Mouse (Mus musculus) kidney, embryonic 14.5 days (tissue): ENCODE measurements around the gene Ncor2. TPM values are rescaled to one million over a fixed set of nuclear protein-coding genes. Genes with fewer than 3 reads are reported as not detected.

Experiments used
- ATAC-seq: fragments of 200-750 bp; cut with Nextera tagmentation; 2 replicates; pipeline ENCODE4 v1.8.0; 2017; ENCODE audit warnings: moderate number of reproducible peaks, mild to moderate bottlenecking, moderate TSS enrichment, moderate library complexity; ENCODE audit not compliant: low FRiP score, low TSS enrichment
- H3K27ac ChIP-seq: fragments of 300-500 bp; sonication (generic); 2 replicates; pipeline ENCODE4 v1.5.1; 2014; ENCODE audit warnings: low read depth, mild to moderate bottlenecking, low read length, moderate library complexity, mixed read lengths
- H3K27me3 ChIP-seq: fragments of 300-500 bp; sonication (generic); 2 replicates; pipeline ENCODE4 v1.6.1; 2014; ENCODE audit warnings: mild to moderate bottlenecking, low read length; ENCODE audit not compliant: control insufficient read depth, insufficient read depth
- H3K36me3 ChIP-seq: fragments of 300-500 bp; sonication (generic); 2 replicates; pipeline ENCODE4 v1.6.1; 2014; ENCODE audit warnings: low read length, mixed read lengths; ENCODE audit not compliant: control insufficient read depth, insufficient read depth
- H3K4me1 ChIP-seq: fragments of 300-500 bp; sonication (generic); 2 replicates; pipeline ENCODE4 v1.6.1; 2014; ENCODE audit warnings: low read length, mixed read lengths; ENCODE audit not compliant: control insufficient read depth, insufficient read depth
- H3K4me2 ChIP-seq: fragments of 300-500 bp; sonication (generic); replicated peaks from 2 replicates; pipeline ENCODE4 v1.6.1; 2014; ENCODE audit warnings: low read depth, mild to moderate bottlenecking, low read length
- H3K4me3 ChIP-seq: fragments of 300-500 bp; sonication (generic); 2 replicates; pipeline ENCODE4 v1.5.1; 2014; ENCODE audit warnings: mild to moderate bottlenecking, low read length
- H3K9ac ChIP-seq: fragments of 300-500 bp; sonication (generic); 2 replicates; pipeline ENCODE4 v1.6.1; 2014; ENCODE audit warnings: low read depth, mild to moderate bottlenecking, low read length, moderate library complexity
- H3K9me3 ChIP-seq: fragments of 300-500 bp; sonication (generic); 2 replicates; pipeline ENCODE4 v1.6.1; 2016; ENCODE audit warnings: low read length; ENCODE audit not compliant: control insufficient read depth
- WGBS: fragments of 180-500 bp; shearing (Covaris S2); extraction: QIAGEN DNeasy Blood & Tissue Kit; methylation state at CpG from one replicate; pipeline ENCODE4 v1.1.7; 2014; 5-methylcytosine and 5-hydroxymethylcytosine counted together
- polyA plus RNA-seq: library from polyadenylated mRNA; unstranded; fragments of >200 nt; fragmentation: Nextera tagmentation; extraction: Ambion mirVana; gene quantifications from 2 replicates; pipeline ENCODE4 v1.2.1, GENCODE M21; 2014

Gene Ncor2
- polyA plus RNA-seq, 1 experiment from 2014 or later = 34.6 TPM

- Histone ChIP-seq H3K27me3 (no peaks in the 10 kb centered on the region), H3K4me2 (no peak overlapping the region), H3K4me3 (no peak overlapping the region), H3K9ac (0 out of 2 replicates have a peak overlapping the region, but pooled peaks have one; percentile 7), H3K36me3 (peaks cover 5% of the 10 kb centered on the region; the same call in 1 of the 2 replicates), H3K9me3 (no peaks in the 10 kb centered on the region), H3K27ac (peak overlapping the region; percentile 73), H3K4me1 (peaks cover 81% of the 10 kb centered on the region)
- 87% methylated on average over 14 of the region's 14 CpGs for WGBS
- ATAC-seq = no peak
These were observed 13.0 kb downstream of the Ncor2 start for GRCm38 (mm10) chr5:125165993-125166392.

- Histone ChIP-seq H3K4me2 (no peak overlapping the region), H3K27me3 (no peaks in the 10 kb centered on the region), H3K9ac (no peak overlapping the region; the same call in 1 of the 2 replicates), H3K4me3 (no peak overlapping the region), H3K27ac (peak overlapping the region; percentile 73; the same call in 1 of the 2 replicates), H3K36me3 (peaks cover 6% of the 10 kb centered on the region; the same call in 1 of the 2 replicates), H3K4me1 (peaks cover 79% of the 10 kb centered on the region), H3K9me3 (no peaks in the 10 kb centered on the region)
- ATAC-seq = peak; percentile 55; the same call in 1 of the 2 replicates
- WGBS = 9% methylated on average over 12 of the region's 12 CpGs
These were observed 14.4 kb downstream of the Ncor2 start for GRCm38 (mm10) chr5:125164465-125165167.

GRCm38 (mm10) chr5:125163441-125164050 is 15.5 kb downstream of the Ncor2 start:
- Histone ChIP-seq H3K4me3 (no peak overlapping the region), H3K27me3 (no peaks in the 10 kb centered on the region), H3K27ac (no peak overlapping the region), H3K36me3 (peaks cover 6% of the 10 kb centered on the region; the same call in 1 of the 2 replicates), H3K9ac (no peak overlapping the region), H3K4me1 (peaks cover 79% of the 10 kb centered on the region), H3K4me2 (no peak overlapping the region), H3K9me3 (no peaks in the 10 kb centered on the region)
- WGBS = 35% methylated on average over 8 of the region's 8 CpGs
- no peak for ATAC-seq

- no peak overlapping the region for H3K9ac ChIP-seq
- H3K4me2 ChIP-seq = no peak overlapping the region
- H3K4me3 ChIP-seq = no peak overlapping the region
- H3K27ac ChIP-seq = no peak overlapping the region
- no peak for ATAC-seq
- H3K9me3 ChIP-seq = no peaks in the 10 kb centered on the region
- H3K4me1 ChIP-seq = peaks cover 87% of the 10 kb centered on the region
- WGBS = 100% methylated on average over 1 of the region's 3 CpGs
- no peaks in the 10 kb centered on the region for H3K27me3 ChIP-seq
- peaks cover 6% of the 10 kb centered on the region; the same call in 1 of the 2 replicates for H3K36me3 ChIP-seq
These were observed 16.6 kb downstream of the Ncor2 start for GRCm38 (mm10) chr5:125162461-125162860.

GRCm38 (mm10) chr5:125159804-125160405 is 19.1 kb downstream of the Ncor2 start:
- H3K27me3 ChIP-seq = no peaks in the 10 kb centered on the region
- no peak overlapping the region for H3K9ac ChIP-seq
- H3K9me3 ChIP-seq = no peaks in the 10 kb centered on the region
- peak overlapping the region; percentile 84 for H3K27ac ChIP-seq
- H3K36me3 ChIP-seq = peaks cover 6% of the 10 kb centered on the region; the same call in 1 of the 2 replicates
- no peak overlapping the region for H3K4me3 ChIP-seq
- WGBS = 30% methylated on average over 14 of the region's 14 CpGs
- no peak overlapping the region for H3K4me2 ChIP-seq
- ATAC-seq = no peak
- H3K4me1 ChIP-seq = peaks cover 86% of the 10 kb centered on the region

GRCm38 (mm10) chr5:125159293-125159692 is 19.7 kb downstream of the Ncor2 start:
- WGBS = 5% methylated on average over 12 of the region's 12 CpGs
- Histone ChIP-seq H3K9me3 (no peaks in the 10 kb centered on the region), H3K36me3 (peaks cover 6% of the 10 kb centered on the region; the same call in 1 of the 2 replicates), H3K27me3 (no peaks in the 10 kb centered on the region), H3K9ac (no peak overlapping the region; the same call in 1 of the 2 replicates), H3K4me1 (peaks cover 84% of the 10 kb centered on the region), H3K27ac (peak overlapping the region; percentile 84), H3K4me3 (no peak overlapping the region), H3K4me2 (peak overlapping the region; percentile 30)
- ATAC-seq = peak; percentile 66

- Histone ChIP-seq H3K4me3 (no peak overlapping the region), H3K9ac (peak overlapping the region; percentile 13; the same call in 1 of the 2 replicates), H3K27ac (peak overlapping the region; percentile 84), H3K9me3 (no peaks in the 10 kb centered on the region), H3K27me3 (no peaks in the 10 kb centered on the region), H3K4me1 (peaks cover 84% of the 10 kb centered on the region), H3K4me2 (peak overlapping the region; percentile 30), H3K36me3 (peaks cover 6% of the 10 kb centered on the region; the same call in 1 of the 2 replicates)
- 10% methylated on average over 21 of the region's 21 CpGs for WGBS
- ATAC-seq = peak; percentile 30
These were observed 20.6 kb downstream of the Ncor2 start for GRCm38 (mm10) chr5:125158232-125158961.

- H3K27ac ChIP-seq = peak overlapping the region; percentile 4; the same call in 1 of the 2 replicates
- H3K9me3 ChIP-seq = no peaks in the 10 kb centered on the region
- H3K4me2 ChIP-seq = no peak overlapping the region
- no peaks in the 10 kb centered on the region for H3K27me3 ChIP-seq
- H3K36me3 ChIP-seq = peaks cover 6% of the 10 kb centered on the region; the same call in 1 of the 2 replicates
- ATAC-seq = no peak
- 43% methylated on average over 8 of the region's 8 CpGs for WGBS
- peaks cover 84% of the 10 kb centered on the region for H3K4me1 ChIP-seq
- no peak overlapping the region for H3K4me3 ChIP-seq
- H3K9ac ChIP-seq = no peak overlapping the region
These were observed 21.5 kb downstream of the Ncor2 start for GRCm38 (mm10) chr5:125157375-125158033.
